Mouse (Mus musculus) cerebellum, adult 2 months (tissue): Measurements from ENCODE around the gene Mark1.

Source experiments
- CTCF ChIP-seq: fragments of 200-500 bp; IDR thresholded peaks from 2 replicates; pipeline ENCODE4 v1.5.1; 2011; ENCODE audit warnings: low read depth, mild to moderate bottlenecking, control low read depth, low read length, moderate library complexity, borderline replicate concordance; ENCODE audit not compliant: insufficient read depth
- POLR2A ChIP-seq: fragments of 200-500 bp; IDR thresholded peaks from 2 replicates; pipeline ENCODE4 v1.6.1; 2011; ENCODE audit warnings: low read length, control low read depth, borderline replicate concordance; ENCODE audit not compliant: insufficient read depth

- TF ChIP-seq POLR2A (no peak), CTCF (no peak)
Observed at GRCm38 (mm10) chr1:184983751-184984150, 15.6 kb downstream of the Mark1 start.
